ENCODE assay signal across 10 mouse cellular contexts in the genomic region with DNA sequence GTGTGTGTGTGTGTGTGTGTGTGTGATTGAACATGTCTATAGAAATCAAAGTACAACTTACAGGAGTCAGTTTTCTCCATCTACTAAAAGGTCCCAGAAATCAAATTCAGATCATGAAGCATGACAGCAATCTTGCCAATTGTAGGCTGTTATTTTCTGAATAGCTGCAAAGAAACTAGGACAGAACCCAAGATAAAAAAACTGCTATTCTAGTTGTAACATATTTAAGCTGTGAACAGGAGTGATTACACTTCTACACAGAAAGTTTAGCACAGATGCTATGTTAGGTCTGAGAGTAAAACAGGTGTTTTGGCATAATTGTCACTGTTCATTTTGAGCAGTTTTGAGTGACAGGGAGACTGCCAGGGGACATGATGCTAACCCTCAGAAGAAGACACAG.
"Had no signal": no experiment of that assay in that cellular context is flagged by ENCODE, and none has a peak within 500 bp of the region (broad histone marks: within the 10 kb centered on the region; RNA-seq: fewer than 3 reads in every experiment).

No protein-coding gene starts in this region.

- DNase-seq: liver, postnatal 0 days; lung, adult 2 months; lung, postnatal 14 days; lung, postnatal 36 days; right cerebral cortex, postnatal 14 days; right cerebral cortex, postnatal 4 days; spleen, adult 18-20 months; thymus, adult 2 months; thymus, postnatal 25 days; thymus, postnatal 4 days had no signal
